Mouse (Mus musculus): ENCODE measurements around the gene Canx. TPM values are rescaled to one million over a fixed set of nuclear protein-coding genes. Genes with fewer than 3 reads are reported as not detected.

Gene Canx
- total RNA-seq, 2 experiments from 2014 or later: 98.6 to 108 TPM

GRCm38 (mm10) chr11:50275568-50276151, 49.8 kb downstream of the Canx start:
- DNase-seq: no peak

DNA sequence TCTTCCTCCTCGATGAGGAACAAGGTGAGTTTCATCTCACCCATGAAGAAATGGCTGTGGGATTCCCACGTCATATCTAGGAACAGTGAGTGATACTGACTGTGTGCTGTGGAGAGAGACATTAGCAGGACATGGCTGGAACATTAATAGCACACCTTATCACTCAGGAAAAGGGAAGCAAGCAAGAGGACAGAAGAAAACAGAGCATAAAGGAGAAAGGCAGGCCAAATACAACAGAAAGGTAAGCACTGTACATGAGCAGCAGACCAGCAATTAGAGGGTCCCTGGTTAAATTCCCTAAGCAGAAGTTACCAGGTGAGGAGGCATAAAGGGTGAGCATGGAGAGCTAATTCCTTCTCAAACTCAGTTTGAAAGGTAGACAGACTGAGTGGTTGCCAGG, 50.4 kb downstream of the Canx start:
- DNase-seq: no peak

DNA sequence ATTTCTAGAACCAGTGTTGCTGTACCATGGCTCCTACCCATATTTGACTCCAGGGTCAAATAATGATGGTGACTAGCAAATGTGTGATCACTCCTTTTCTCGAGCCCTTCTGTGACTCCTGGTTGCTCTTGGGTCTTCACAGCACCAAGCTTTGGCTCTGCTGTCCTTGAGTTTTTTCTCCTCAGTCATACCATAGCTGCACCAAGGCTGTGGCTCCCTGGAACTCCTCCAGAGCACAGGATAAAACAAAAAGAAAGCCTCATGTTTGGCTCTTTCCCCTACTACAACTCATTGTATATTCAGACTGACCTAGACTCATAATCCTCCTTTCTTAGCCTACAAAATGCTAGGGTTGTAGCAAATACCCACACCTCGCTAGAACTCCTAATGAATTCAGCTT, 52.7 kb downstream of the Canx start:
- DNase-seq: no peak

DNA sequence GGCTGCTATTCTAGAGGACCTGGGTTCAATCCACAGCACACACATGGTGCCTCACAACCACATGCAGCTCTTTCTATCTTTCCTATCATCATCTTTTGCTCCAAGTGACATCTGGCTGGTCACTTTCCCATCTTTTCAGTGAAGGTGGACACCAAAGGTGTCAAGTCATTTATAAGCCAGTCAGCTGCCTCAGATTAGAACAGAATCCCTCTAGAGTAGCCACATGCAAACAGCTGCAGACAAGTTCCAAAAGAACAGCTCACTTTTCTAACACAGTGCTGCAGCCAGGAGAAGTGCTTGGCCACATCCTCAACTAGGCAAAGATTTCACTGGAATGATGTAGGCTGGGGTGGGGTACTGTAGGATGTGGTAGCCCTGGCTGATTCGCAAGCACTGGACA, 55.6 kb downstream of the Canx start:
- DNase-seq: no peak

DNA sequence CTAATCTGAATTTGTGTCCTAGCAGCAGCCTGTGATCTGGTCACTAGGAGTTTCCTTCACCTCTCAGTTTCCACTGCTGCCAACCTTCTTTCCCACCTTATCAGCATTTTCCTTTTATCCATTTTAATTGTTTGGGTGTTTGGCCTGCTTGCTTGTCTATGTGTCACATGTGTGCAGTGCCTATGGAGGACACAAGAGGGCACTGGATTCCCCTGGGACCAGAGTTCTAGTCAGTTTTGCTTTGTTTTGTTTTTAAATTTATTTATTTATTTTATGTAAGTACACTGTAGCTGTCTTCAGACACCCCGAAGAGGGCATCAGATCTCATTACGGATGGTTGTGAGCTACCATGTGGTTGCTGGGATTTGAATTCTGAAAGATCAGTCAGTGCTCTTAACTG, 56.3 kb downstream of the Canx start:
- no peak for DNase-seq

DNA sequence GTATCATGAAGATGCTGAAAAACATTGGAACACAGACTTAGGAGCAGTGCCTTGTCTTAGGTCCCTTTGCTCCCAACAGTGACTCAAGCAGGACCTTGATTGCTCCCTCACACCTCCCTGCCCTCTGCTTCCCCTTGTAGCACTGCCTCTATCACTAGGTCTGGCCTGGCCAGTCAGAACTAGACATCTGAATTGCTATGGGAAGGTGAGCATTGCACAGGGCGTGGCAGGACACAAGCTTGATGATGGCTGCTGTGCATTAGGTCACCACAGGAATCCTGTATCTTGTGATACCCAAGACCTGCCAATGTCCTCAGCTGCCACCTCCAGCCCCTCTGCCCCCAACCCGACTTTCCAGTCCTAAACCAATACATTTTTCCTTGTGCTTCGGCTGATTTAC, 58.5 kb downstream of the Canx start:
- DNase-seq: no peak

GRCm38 (mm10) chr11:50265931-50266330, 59.5 kb downstream of the Canx start:
- DNase-seq: peak; percentile 51

DNA sequence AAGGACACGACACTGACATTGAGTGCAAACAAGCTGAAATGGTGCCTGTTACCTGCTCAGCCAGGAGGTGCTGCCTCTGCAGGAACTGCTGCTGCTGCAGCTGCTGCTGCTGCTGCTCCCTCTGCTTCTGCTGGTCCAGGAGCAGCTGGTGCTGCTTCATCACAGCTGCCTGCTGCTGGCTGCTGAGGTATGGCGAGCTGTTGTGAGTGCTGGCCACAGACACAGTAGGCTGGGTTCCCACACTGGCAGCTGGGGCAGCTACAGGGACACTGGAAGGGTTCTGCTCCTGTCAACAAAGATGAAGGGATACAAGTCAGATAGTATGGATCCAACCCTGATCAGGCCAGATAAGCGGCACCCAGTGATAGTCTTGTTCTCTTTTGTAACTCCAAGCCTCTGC, 62.3 kb downstream of the Canx start:
- DNase-seq: no peak

DNA sequence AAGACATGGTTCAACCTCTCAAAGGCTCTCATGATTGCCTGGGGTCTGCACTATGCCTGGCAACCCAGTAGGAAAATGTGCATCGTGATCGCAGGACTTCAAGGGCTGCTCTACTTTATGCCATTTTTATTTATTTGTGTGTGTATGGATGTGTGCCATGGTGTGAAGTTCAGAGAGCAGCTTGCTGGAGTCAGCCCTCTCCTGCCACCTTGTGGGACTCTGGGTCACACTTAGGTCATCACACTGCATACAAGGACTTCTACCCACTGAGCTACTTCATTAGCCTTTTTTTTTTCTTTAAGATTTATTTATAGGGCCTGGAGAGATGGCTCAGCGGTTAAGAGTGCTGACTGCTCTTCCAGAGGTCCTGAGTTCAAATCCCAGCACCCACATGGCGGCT, 63.5 kb downstream of the Canx start:
- DNase-seq: no peak

DNA sequence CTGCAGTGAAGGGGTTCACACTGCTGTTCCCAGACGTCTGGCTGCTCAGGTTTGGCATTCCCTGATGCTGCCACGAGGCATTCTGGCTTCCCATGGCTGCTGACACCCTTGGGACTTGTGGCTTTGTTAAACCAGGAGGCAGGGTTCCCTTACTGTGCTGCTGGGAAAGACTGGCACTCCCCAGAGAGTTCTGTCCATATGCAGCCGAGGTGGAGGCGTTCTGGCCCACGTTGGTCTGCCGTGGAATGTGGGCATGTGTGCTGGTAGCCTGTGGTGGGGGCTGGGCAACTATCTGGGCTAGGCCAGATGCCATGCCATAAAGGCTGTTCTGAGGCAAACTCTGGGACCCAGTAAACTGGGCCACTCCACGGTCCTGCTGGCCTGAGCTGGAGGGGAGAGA, 67.2 kb downstream of the Canx start:
- DNase-seq: no peak

- no peak for DNase-seq
Measured at GRCm38 (mm10) chr11:50256615-50257014, 68.9 kb downstream of the Canx start.

GRCm38 (mm10) chr11:50254010-50254580, 71.4 kb downstream of the Canx start:
- no peak for DNase-seq

GRCm38 (mm10) chr11:50253393-50253792, 72.1 kb downstream of the Canx start:
- no peak for DNase-seq

DNA sequence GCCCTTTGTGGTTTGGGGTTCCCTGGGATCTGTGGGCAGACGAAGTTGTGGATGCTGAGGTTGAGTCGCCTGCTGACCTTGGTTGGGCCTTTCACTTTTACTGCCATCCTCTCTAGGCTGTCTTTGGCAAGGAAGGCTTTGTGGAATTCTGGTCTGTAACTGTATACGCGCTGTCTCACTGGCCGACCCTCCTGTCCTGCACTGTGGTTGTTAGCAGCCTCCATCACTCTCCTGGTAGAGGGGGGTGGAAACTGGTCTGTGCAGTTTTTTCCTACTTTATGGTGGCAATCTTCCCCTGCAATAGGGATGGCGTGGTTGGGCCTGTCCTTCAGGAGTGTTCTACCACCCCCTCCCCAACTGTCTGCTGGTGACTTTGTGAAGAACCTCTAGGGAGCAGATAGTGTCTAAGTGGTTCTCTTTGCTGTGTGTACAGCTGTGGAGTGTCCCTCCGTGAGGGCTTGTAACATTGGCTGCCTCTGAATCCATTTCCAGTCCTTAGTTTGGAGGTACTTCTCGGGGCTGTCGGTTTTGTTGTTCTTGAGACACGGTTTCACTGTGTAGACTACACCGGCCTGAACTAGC, 72.7 kb downstream of the Canx start:
- no peak for DNase-seq

DNA sequence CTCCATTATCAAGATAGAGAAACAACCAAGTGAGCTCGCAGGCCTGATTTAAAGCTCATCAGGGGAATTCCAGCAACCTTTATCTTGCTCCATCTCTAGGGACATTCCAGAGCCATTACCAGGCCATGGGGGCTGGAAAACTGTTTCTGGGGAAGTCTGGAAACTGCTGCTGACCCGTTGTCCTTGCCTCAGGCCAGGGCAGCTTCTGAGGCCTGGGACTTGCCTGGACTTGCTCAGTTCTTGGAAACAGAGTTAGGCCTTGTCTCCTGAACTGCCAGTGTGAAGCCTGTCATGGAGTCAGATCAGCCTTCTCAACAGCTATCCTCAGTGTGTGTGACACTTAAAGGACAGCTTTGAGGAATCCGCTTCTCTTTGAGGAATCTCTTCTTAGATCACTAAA, 73.3 kb downstream of the Canx start:
- no peak for DNase-seq

DNA sequence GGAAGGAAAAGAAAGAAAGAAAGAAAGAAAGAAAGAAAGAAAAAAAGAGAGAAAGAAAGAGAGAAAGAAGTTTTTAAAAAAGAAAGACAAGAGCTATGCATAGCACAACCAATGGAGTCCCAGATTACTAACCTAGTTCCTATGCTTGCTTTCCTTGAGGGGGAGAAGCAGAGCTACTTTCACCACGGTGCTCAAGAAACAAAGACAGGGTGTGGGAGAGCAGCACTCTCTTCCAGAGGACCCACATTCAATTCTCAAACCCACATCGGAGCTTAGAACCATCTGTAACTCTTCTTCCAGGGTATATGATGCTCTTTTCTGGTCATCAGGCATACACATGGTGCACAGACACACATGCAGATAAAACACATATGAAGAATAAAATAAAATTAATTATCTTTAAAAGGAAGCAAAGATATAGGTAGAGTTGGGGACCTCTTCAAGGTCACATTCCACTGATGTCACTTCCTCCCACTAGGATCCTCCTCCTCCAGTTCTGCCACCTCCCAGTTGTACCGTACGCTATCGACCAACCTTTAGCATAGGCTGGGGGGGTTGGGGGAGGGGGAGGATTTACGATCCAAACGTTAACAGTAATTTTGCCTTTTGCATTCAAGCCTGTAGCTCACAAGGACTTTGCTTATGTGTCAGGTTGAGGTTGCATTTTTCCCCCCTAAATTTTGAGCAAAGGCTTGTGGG, 76.9 kb downstream of the Canx start:
- DNase-seq: no peak

GRCm38 (mm10) chr11:50245269-50245668, 80.2 kb downstream of the Canx start:
- DNase-seq: no peak

Small RNAs within 50 kb of the gene (microRNA-seq; reads per million reads assigned to microRNA genes)
- 0 reads per million in 2 experiments for gene Mir804 (ENCODE audit: borderline replicate concordance in 2 of 2)

Other genes with a start within 250 kb of the Canx start
- gene Tbc1d9b, start 194.3 kb downstream of the Canx start, total RNA-seq (2021): 10 to 100 TPM; 19.8 to 27.3 TPM
- 1 to 10 TPM; 2.8 TPM for gene Mrnip, start 151.2 kb downstream of the Canx start, total RNA-seq (2021)
- 100 to 1,000 TPM; 335 to 433 TPM for gene Sqstm1, start 114.8 kb downstream of the Canx start, total RNA-seq (2021)
- gene Mgat4b, start 114.8 kb downstream of the Canx start, total RNA-seq (2021): 10 to 100 TPM; 27.6 to 38.9 TPM
- gene Ltc4s, start 87.1 kb downstream of the Canx start, total RNA-seq (2021): 1 to 10 TPM; 2.9 to 3.7 TPM
- gene Maml1, start 33.4 kb downstream of the Canx start, total RNA-seq (2021): 1 to 10 TPM; 5.1 to 5.8 TPM
- gene Cby3, start 28.8 kb upstream of the Canx start, total RNA-seq (2021): not detected
- 10 to 100 TPM; 79.5 to 83.6 TPM for gene Hnrnph1, start 51.3 kb upstream of the Canx start, total RNA-seq (2021)
- 10 to 100 TPM; 17.9 to 21.6 TPM for gene Rufy1, start 105.5 kb upstream of the Canx start, total RNA-seq (2021)